Mouse (Mus musculus): ENCODE measurements around the gene Pnck.

The Pnck gene

DNA sequence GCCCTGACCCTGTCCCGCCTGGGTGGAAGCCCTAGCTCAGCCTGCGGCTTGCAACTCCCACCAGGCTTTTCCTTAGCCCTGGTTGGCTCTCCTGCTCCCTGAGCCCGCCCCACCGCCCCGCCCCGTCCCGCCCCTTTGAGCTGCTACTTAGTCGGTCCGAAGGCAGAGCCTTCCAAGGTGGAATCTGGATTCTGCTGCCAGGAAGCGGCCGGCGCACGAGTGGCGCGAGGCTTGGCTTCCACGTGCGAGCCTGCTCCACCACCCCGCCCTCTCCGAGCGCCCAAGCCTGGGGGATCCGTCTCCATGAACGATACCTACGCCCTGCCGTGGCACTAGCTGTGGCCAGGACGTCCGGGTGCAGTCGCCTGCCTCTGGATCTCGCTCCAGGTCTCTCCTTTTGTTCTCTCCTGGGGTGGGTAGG is 20.7 kb downstream of the Pnck start, which contains the start of gene Dusp9:
Gene Dusp9, plus strand, starts transcription at position 165 of the 421 bp plus-strand sequence.
- no peak for DNase-seq (ENCODE audit: low spot score)

DNA sequence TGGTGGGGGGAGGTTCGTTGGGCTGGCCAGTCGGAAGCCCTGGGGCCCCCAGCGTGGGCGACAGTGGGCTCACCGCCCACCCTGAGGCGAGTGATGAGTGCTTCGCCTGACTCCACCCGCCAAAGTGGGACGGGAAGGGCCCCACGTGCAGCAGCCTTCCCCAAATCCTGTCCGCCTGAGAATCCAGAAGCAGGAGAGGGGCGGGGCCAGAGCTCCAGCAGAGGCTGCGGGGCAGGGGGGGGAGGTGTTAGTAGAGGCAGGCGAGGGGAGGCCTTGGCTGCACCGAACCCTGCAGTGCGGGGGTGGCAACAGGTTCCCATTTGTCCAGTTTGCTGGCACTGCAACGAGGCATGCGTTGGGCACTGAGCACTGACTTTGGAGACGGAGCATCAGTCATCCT is 22.5 kb downstream of the Pnck start:
- DNase-seq (ENCODE audit: low spot score), result no peak

DNA sequence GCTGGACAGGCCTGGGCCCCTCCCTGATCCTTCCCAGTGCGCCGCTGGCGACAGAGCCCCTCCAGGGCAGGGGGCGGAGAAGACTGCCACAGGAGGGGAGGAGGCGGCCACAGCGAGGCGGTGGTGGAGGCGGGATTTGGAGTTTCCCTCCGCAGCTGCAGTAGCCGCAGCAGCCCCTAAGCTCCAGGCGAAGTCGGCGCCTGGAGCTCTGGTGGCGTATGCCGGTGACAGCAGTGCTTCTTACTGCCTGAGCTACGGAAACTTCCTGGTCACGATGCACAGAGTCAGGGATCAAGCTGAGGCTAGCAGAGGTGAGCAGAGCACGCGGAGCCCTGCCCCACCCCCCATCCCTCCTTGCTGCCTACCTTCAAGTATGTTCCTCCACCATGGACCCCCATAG is 24.5 kb downstream of the Pnck start:
- DNase-seq (ENCODE audit: low spot score), result no peak

DNA sequence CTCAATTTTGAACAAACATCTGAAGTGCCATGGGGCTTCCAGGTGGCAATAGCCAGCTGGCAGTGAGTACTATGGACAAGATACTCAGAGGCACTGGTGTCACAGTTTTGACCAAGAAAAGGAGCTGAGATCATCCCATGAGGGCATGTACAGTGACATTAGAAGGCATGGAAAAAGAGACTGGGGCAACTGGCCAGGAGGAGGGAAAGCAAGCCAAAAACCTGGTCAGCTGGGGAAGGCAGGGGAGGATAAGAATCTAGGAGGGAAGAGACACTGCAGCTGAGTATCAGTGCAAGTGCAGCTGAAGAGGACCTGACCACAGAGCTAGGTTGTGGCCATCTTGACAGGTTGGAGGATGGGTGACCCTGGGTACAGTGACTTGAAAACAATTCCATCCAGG is 32.9 kb downstream of the Pnck start:
- no peak for DNase-seq (ENCODE audit: low spot score)

DNA sequence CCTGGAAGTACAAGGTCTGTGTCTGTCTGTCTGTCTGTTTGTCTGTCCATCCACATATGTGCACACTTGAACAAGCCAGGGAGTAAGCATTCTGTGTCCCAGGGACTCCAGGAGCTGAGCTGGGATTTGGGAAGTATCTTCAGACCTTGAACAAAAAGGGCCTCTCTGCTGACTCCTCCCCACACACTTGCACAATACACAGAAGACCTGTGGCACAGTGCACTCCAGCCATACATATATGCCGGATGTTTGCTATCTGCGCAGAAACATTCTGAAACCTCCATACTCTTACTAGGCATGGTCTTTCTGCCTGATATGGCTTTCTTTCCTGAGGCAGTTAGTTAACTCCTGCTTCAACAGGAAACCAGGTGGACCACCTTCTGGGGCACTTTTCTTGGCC is 40.0 kb downstream of the Pnck start:
- DNase-seq (ENCODE audit: low spot score), result no peak

DNA sequence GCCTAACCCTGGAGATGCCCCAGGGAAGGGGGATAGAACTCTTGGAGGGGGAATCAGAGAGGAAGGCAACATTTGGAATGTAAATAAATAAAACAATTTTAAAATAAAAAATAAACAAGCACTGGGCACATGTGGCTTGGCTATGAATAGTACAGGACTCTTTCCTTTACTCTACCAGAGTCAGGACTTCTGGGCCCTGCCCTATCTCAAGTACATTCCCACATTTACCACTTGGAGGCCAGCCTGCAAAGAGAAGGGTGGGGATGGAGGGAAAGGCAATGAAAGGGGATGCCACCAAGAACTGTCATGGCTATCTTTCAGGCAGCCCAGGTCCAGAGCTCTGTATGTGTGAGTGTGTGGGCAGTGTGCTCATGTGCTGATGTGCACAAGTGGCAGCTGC is 40.5 kb downstream of the Pnck start:
- DNase-seq (ENCODE audit: low spot score), result no peak

DNA sequence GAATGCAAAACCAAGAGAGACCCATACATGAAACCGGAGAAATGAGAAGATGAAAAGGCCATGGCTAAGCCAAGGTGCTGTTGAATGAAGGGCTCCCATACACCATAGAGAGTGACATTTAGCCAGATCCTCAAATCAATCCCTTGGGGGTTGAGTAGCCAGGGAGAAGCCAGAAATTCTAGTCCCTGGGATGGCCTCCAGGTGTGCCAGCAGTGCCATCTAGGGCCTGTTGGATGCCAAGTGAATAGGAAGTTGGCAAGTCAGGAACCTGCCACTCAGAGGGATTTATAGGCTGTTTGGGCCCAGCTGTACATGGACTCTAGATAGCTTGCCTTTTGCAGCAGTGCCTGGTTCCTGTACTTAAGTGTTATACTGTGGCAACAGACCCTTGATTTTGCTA is 44.0 kb downstream of the Pnck start:
- DNase-seq (ENCODE audit: low spot score), result no peak

DNA sequence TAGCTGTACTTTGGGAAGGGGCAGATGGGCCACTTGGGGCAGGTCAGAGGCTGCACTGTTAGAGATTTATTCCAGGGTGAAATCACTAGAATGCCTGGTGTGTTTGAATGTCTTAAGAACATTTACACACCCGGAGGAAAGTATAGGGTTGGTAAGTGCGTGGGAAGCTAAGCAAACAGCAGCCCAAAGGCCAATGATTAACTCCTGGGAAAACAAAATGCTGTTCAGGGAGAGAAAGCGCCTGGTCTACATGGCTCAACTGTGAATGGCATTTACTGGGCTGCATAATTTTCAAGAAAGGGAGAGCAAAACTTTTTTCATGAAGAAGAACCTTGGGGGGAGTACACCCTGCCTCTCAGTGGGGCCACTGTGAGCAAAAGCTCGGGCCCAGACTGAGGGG is 46.3 kb downstream of the Pnck start:
- no peak for DNase-seq (ENCODE audit: low spot score)
